Mouse (Mus musculus): Measurements from ENCODE around the gene Col18a1. TPM values are rescaled to one million over a fixed set of nuclear protein-coding genes. Genes with fewer than 3 reads are reported as not detected.

Col18a1 gene
- polyA plus RNA-seq, 1 experiment, result 45.7 TPM

DNA sequence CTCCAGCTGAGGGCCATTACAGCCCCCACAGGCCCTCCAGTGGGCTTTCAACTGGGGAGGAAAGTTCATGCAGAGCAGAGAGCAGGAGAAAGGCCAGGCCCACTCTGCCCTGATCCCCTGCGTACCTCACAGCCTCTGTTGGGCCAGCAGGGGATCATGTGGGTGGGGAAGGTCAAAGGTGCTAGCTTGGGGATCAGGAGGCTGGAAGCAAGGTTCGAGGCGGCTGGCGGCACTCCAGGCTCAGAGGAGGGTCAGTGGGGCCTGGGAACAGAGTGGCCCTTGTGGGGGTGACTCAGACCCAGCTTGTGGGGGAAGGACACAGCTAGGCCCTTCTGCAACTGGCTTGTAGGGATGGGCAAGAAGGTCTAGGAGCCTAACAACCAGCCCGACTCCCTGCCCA lies 42.9 kb upstream of the Col18a1 start:
- DNase-seq, result no peak
- Histone ChIP-seq H3K27me3 (ENCODE audit: control insufficient read depth, insufficient read depth, low read length) (no peaks in the 10 kb centered on the region), H3K4me3 (replicated peaks; ENCODE audit: insufficient read depth, low read depth, low read length) (no peak overlapping the region), H3K4me1 (ENCODE audit: control insufficient read depth, insufficient read depth, low read length) (no peaks in the 10 kb centered on the region), H3K27ac (ENCODE audit: insufficient read depth, low read length) (no peak overlapping the region)
- WGBS, result 76% methylated on average over 5 of the region's 5 CpGs
- TF ChIP-seq POLR2A (IDR thresholded peaks at IDR 0.05; ENCODE audit: borderline replicate concordance, insufficient read depth, low read length), result no peak
- TF ChIP-seq CTCF (IDR thresholded peaks at IDR 0.05; ENCODE audit: borderline replicate concordance, insufficient read depth, low read depth, low read length), result no peak

DNA sequence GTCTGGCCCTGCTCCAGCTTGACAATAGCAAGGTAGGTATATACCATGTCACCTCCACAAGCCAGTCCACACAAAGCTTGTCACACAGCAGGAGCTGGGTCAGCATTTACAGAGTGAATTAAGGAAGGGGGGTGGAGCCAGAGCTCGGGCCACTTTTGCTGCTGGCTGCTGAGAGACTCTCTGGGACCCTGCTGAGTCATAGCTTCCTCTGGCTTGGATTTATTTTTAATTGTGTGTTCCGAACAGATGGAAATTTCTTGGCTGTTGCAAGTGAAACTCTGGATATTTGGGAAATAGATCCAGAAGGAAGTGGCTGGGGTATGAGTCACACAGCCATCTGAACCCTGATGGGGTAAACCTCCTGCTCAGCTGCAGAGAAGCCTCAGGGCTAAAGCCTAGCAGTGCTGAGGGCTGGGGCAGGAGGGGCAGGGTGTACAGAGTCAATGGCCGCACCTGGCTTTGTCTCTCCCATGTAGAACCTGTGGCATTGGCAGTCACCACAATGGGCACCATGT lies 40.3 kb upstream of the Col18a1 start:
- H3K27me3 ChIP-seq (ENCODE audit: control insufficient read depth, insufficient read depth, low read length), result no peaks in the 10 kb centered on the region
- H3K4me3 ChIP-seq (replicated peaks; ENCODE audit: insufficient read depth, low read depth, low read length), result no peak overlapping the region
- no peak for TF ChIP-seq CTCF (IDR thresholded peaks at IDR 0.05; ENCODE audit: borderline replicate concordance, insufficient read depth, low read depth, low read length)
- no peak for TF ChIP-seq POLR2A (IDR thresholded peaks at IDR 0.05; ENCODE audit: borderline replicate concordance, insufficient read depth, low read length)
- WGBS, result 19% methylated on average over 3 of the region's 3 CpGs
- DNase-seq, result peak; percentile 11 to 27
- H3K4me1 ChIP-seq (ENCODE audit: control insufficient read depth, insufficient read depth, low read length), result no peaks in the 10 kb centered on the region
- H3K27ac ChIP-seq (ENCODE audit: insufficient read depth, low read length), result no peak overlapping the region

GRCm38 (mm10) chr10:77206134-77206533 lies 39.8 kb upstream of the Col18a1 start:
- TF ChIP-seq POLR2A (IDR thresholded peaks at IDR 0.05; ENCODE audit: borderline replicate concordance, insufficient read depth, low read length) (no peak), CTCF (IDR thresholded peaks at IDR 0.05; ENCODE audit: borderline replicate concordance, insufficient read depth, low read depth, low read length) (no peak)
- WGBS, result 74% methylated on average over 2 of the region's 2 CpGs
- no peaks in the 10 kb centered on the region for H3K4me1 ChIP-seq (ENCODE audit: control insufficient read depth, insufficient read depth, low read length)

GRCm38 (mm10) chr10:77203960-77204359 lies 37.6 kb upstream of the Col18a1 start:
- DNase-seq, result no peak
- TF ChIP-seq POLR2A (IDR thresholded peaks at IDR 0.05; ENCODE audit: borderline replicate concordance, insufficient read depth, low read length) (no peak), CTCF (IDR thresholded peaks at IDR 0.05; ENCODE audit: borderline replicate concordance, insufficient read depth, low read depth, low read length) (no peak)
- WGBS, result 89% methylated on average over 4 of the region's 4 CpGs
- no peaks in the 10 kb centered on the region for H3K4me1 ChIP-seq (ENCODE audit: control insufficient read depth, insufficient read depth, low read length)
- H3K27ac ChIP-seq (ENCODE audit: insufficient read depth, low read length), result no peak overlapping the region
- H3K27me3 ChIP-seq (ENCODE audit: control insufficient read depth, insufficient read depth, low read length), result no peaks in the 10 kb centered on the region
- H3K4me3 ChIP-seq (replicated peaks; ENCODE audit: insufficient read depth, low read depth, low read length), result no peak overlapping the region

More at GRCm38 (mm10) chr10:77206134-77206533, 39.8 kb upstream of the Col18a1 start:
- Histone ChIP-seq H3K27ac (ENCODE audit: insufficient read depth, low read length) (no peak overlapping the region), H3K27me3 (ENCODE audit: control insufficient read depth, insufficient read depth, low read length) (no peaks in the 10 kb centered on the region), H3K4me3 (replicated peaks; ENCODE audit: insufficient read depth, low read depth, low read length) (no peak overlapping the region)
- no peak for DNase-seq

GRCm38 (mm10) chr10:77201919-77202318 lies 35.6 kb upstream of the Col18a1 start:
- WGBS, result 41% methylated on average over 5 of the region's 5 CpGs
- no peaks in the 10 kb centered on the region for H3K4me1 ChIP-seq (ENCODE audit: control insufficient read depth, insufficient read depth, low read length)
- H3K27me3 ChIP-seq (ENCODE audit: control insufficient read depth, insufficient read depth, low read length), result no peaks in the 10 kb centered on the region
- TF ChIP-seq POLR2A (IDR thresholded peaks at IDR 0.05; ENCODE audit: borderline replicate concordance, insufficient read depth, low read length) (no peak), CTCF (IDR thresholded peaks at IDR 0.05; ENCODE audit: borderline replicate concordance, insufficient read depth, low read depth, low read length) (no peak)
- H3K4me3 ChIP-seq (replicated peaks; ENCODE audit: insufficient read depth, low read depth, low read length), result no peak overlapping the region
- no peak for DNase-seq
- H3K27ac ChIP-seq (ENCODE audit: insufficient read depth, low read length), result no peak overlapping the region

DNA sequence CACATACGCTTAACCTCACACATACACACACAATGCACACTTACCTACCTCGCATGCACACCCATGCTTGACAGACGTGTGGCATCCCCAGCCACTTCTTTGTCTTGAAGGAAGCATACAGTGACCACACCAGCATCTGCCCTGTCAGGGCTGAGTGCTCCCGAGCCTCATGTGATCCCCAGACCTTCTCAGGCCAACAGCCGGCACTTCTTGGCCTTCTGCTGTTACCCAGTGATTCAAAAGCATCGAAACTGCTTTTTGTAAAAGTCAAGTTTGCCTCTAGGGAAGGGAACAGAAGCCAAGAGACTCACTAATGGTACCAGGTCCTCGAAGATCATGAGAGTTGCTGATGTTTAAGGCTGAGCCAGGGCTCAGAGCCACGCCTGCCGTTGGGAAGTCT lies 33.9 kb upstream of the Col18a1 start:
- DNase-seq, result no peak
- H3K27me3 ChIP-seq (ENCODE audit: control insufficient read depth, insufficient read depth, low read length), result no peaks in the 10 kb centered on the region
- no peak for TF ChIP-seq POLR2A (IDR thresholded peaks at IDR 0.05; ENCODE audit: borderline replicate concordance, insufficient read depth, low read length)
- no peak for TF ChIP-seq CTCF (IDR thresholded peaks at IDR 0.05; ENCODE audit: borderline replicate concordance, insufficient read depth, low read depth, low read length)
- H3K27ac ChIP-seq (ENCODE audit: insufficient read depth, low read length), result no peak overlapping the region
- H3K4me3 ChIP-seq (replicated peaks; ENCODE audit: insufficient read depth, low read depth, low read length), result no peak overlapping the region
- H3K4me1 ChIP-seq (ENCODE audit: control insufficient read depth, insufficient read depth, low read length), result no peaks in the 10 kb centered on the region
- WGBS, result 73% methylated on average over 9 of the region's 9 CpGs

- DNase-seq, result no peak
- Histone ChIP-seq H3K4me3 (replicated peaks; ENCODE audit: insufficient read depth, low read depth, low read length) (no peak overlapping the region), H3K4me1 (ENCODE audit: control insufficient read depth, insufficient read depth, low read length) (no peaks in the 10 kb centered on the region), H3K27me3 (ENCODE audit: control insufficient read depth, insufficient read depth, low read length) (no peaks in the 10 kb centered on the region), H3K27ac (ENCODE audit: insufficient read depth, low read length) (no peak overlapping the region)
- TF ChIP-seq POLR2A (IDR thresholded peaks at IDR 0.05; ENCODE audit: borderline replicate concordance, insufficient read depth, low read length), result no peak
- no peak for TF ChIP-seq CTCF (IDR thresholded peaks at IDR 0.05; ENCODE audit: borderline replicate concordance, insufficient read depth, low read depth, low read length)
- 70% methylated on average over 2 of the region's 2 CpGs for WGBS
Measured at GRCm38 (mm10) chr10:77199229-77199628, 32.9 kb upstream of the Col18a1 start.

GRCm38 (mm10) chr10:77197469-77198209 lies 31.3 kb upstream of the Col18a1 start:
- TF ChIP-seq POLR2A (IDR thresholded peaks at IDR 0.05; ENCODE audit: borderline replicate concordance, insufficient read depth, low read length), result no peak
- no peak for TF ChIP-seq CTCF (IDR thresholded peaks at IDR 0.05; ENCODE audit: borderline replicate concordance, insufficient read depth, low read depth, low read length)
- no peak overlapping the region for H3K4me3 ChIP-seq (replicated peaks; ENCODE audit: insufficient read depth, low read depth, low read length)
- no peaks in the 10 kb centered on the region for H3K4me1 ChIP-seq (ENCODE audit: control insufficient read depth, insufficient read depth, low read length)
- WGBS, result 45% methylated on average over 9 of the region's 9 CpGs
- H3K27me3 ChIP-seq (ENCODE audit: control insufficient read depth, insufficient read depth, low read length), result no peaks in the 10 kb centered on the region
- no peak overlapping the region for H3K27ac ChIP-seq (ENCODE audit: insufficient read depth, low read length)
- DNase-seq, result no peak
